Mouse (Mus musculus): ENCODE results near the gene Eefsec.

DNA sequence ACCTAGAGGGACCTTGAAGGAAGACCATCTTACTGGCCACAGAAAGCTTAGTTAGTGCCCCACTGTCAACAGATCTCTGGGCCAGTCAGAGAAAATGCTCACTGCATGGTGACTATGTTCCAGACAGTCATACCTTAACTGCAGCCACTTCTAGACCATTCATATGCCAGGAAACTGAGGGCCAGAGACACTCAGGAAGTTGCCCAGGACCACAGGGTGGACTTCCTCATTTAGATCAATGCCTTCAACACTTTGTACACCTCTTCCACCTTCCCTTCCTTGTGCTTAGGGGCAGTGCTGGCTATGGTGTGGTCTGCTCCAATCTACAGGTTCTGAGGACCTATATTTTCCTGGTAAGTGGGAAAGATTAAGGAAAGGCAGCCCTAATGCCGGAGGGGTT is 181.0 kb downstream of the Eefsec start:
- no peak for TF ChIP-seq CTCF (IDR thresholded peaks at IDR 0.05; ENCODE audit: low read depth, low read length)
- TF ChIP-seq POLR2A (IDR thresholded peaks at IDR 0.05; ENCODE audit: borderline replicate concordance, low read depth, low read length), result no peak

All from bone marrow macrophage, adult 2 months (primary cell).